Mouse (Mus musculus): ENCODE results near the gene Rnaseh2c. TPM values are rescaled to one million over a fixed set of nuclear protein-coding genes. Genes with fewer than 3 reads are reported as not detected.

Rnaseh2c gene
- polyA plus RNA-seq, 1 experiment from 2014 or later = 131 TPM

DNA sequence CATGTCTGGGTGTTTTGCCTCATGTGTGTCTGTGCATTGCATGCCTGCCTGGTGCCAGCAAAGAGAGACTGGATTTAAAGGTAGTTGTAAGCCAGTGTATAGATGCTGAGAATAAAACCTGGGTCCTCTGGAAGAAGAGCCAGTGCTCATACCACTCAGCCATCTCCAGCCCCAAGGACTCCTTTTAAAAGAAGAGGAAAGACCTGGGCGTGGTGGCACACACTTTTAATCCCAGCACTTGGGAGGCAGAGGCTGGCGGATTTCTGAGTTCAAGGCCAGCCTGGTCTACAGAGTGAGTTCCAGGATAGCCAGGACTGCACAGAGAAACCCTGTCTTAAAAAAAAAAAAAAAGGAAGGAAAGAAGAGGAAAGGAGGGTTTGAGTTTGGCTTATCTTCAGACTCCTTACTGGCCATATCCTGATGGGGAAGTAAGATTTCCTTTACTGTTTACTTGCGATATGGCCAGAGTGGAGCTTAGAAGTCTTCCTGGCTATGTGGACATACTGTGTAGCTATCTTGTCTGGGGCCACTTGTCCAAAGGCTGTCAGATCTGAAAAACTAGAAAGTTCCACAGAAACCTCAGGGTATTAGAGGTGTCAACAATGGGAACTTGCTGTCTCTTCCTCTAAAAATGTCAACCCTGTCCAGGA is 11.2 kb downstream of the Rnaseh2c start:
- WGBS = 75% methylated on average over 3 of the region's 3 CpGs
- Histone ChIP-seq H3K27me3 (replicated peaks; ENCODE audit: control insufficient read depth, insufficient read depth, low read length) (no peaks in the 10 kb centered on the region), H3K9ac (ENCODE audit: low read depth, low read length) (no peak overlapping the region), H3K4me1 (ENCODE audit: control insufficient read depth, insufficient read depth, low read length) (peaks cover 16% of the 10 kb centered on the region), H3K36me3 (ENCODE audit: control insufficient read depth, insufficient read depth, low read length) (peaks cover 6% of the 10 kb centered on the region), H3K4me2 (ENCODE audit: low read depth, low read length) (no peak overlapping the region), H3K9me3 (ENCODE audit: control insufficient read depth, low read length) (no peaks in the 10 kb centered on the region), H3K27ac (ENCODE audit: low read length) (no peak overlapping the region), H3K4me3 (ENCODE audit: low read length) (no peak overlapping the region)
- ATAC-seq = no peak

DNA sequence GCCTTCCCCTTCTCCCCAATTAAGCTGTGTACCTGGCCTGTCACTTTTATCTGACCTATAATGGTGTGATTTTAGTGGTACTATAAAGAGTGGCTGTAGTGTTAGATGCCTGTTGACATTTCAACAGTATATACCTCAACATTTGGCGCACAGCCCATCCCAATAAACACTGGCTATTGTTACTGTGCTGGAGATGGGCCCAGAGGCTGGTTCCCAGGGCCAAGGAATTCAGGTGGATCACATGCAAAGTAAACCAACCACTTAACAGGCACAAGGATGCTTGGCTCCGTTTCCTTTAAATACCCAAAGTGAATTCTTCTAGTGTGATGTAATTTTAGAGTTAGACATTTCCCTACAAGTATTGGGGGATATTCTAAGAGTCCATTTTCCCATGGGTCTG is 13.3 kb downstream of the Rnaseh2c start:
- no peaks in the 10 kb centered on the region for H3K36me3 ChIP-seq (ENCODE audit: control insufficient read depth, insufficient read depth, low read length)
- H3K27me3 ChIP-seq (replicated peaks; ENCODE audit: control insufficient read depth, insufficient read depth, low read length) = no peaks in the 10 kb centered on the region
- WGBS = 50% methylated on average over 2 of the region's 2 CpGs
- H3K9me3 ChIP-seq (ENCODE audit: control insufficient read depth, low read length) = no peaks in the 10 kb centered on the region
- H3K9ac ChIP-seq (ENCODE audit: low read depth, low read length) = no peak overlapping the region
- peaks cover 5% of the 10 kb centered on the region; the same call in 1 of the 2 replicates for H3K4me1 ChIP-seq (ENCODE audit: control insufficient read depth, insufficient read depth, low read length)
- H3K27ac ChIP-seq (ENCODE audit: low read length) = no peak overlapping the region
- H3K4me3 ChIP-seq (ENCODE audit: low read length) = no peak overlapping the region
- ATAC-seq = no peak
- no peak overlapping the region for H3K4me2 ChIP-seq (ENCODE audit: low read depth, low read length)

DNA sequence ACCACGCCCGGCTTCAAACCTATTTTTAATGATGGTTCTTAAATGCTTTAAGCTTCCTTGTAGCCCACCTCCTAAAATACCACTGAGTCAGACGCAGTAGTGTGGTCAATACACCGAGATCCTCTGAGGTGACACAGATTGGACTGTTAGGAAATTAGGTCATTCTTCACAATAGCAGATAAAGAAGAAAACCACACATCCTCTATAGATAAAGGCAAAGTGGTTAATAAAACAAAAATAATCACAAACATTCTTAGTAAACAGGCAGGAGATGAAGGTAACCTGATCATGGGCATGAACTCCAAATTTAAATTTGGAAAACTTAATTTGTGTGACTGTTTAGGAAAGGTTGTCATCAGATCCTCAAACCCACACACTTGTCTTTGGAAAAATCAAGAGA is 18.3 kb downstream of the Rnaseh2c start:
- no peak overlapping the region for H3K27ac ChIP-seq (ENCODE audit: low read length)
- no peak overlapping the region for H3K4me3 ChIP-seq (ENCODE audit: low read length)
- no peaks in the 10 kb centered on the region for H3K36me3 ChIP-seq (ENCODE audit: control insufficient read depth, insufficient read depth, low read length)
- H3K9me3 ChIP-seq (ENCODE audit: control insufficient read depth, low read length) = no peaks in the 10 kb centered on the region
- 82% methylated on average over 4 of the region's 4 CpGs for WGBS
- no peak overlapping the region for H3K9ac ChIP-seq (ENCODE audit: low read depth, low read length)
- ATAC-seq = no peak
- H3K4me1 ChIP-seq (ENCODE audit: control insufficient read depth, insufficient read depth, low read length) = no peaks in the 10 kb centered on the region
- H3K27me3 ChIP-seq (replicated peaks; ENCODE audit: control insufficient read depth, insufficient read depth, low read length) = no peaks in the 10 kb centered on the region
- H3K4me2 ChIP-seq (ENCODE audit: low read depth, low read length) = no peak overlapping the region

DNA sequence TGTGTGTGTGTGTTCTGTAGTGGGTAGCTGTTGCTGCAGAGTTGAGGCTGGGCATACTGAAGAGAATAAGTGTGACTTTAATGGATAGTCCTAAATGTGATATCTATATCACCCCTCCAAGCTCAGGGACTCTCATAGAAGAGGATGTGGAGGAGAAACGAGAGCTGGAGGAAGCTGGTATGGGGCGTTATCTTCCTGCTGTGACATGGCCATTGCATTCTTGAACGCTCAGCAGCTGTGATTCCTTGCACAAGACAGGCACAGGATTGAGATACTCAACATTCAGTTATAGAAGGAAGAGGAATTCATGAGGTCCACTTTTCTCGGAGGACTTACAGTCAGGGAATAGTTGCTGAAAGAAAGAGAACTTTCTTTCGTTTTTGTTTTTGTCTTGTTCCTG is 20.2 kb downstream of the Rnaseh2c start:
- Histone ChIP-seq H3K9me3 (ENCODE audit: control insufficient read depth, low read length) (no peaks in the 10 kb centered on the region), H3K4me3 (ENCODE audit: low read length) (no peak overlapping the region), H3K36me3 (ENCODE audit: control insufficient read depth, insufficient read depth, low read length) (no peaks in the 10 kb centered on the region), H3K27me3 (replicated peaks; ENCODE audit: control insufficient read depth, insufficient read depth, low read length) (no peaks in the 10 kb centered on the region), H3K4me2 (ENCODE audit: low read depth, low read length) (no peak overlapping the region), H3K4me1 (ENCODE audit: control insufficient read depth, insufficient read depth, low read length) (no peaks in the 10 kb centered on the region), H3K9ac (ENCODE audit: low read depth, low read length) (no peak overlapping the region), H3K27ac (ENCODE audit: low read length) (no peak overlapping the region)
- WGBS = 73% methylated on average over 5 of the region's 5 CpGs
- no peak for ATAC-seq

DNA sequence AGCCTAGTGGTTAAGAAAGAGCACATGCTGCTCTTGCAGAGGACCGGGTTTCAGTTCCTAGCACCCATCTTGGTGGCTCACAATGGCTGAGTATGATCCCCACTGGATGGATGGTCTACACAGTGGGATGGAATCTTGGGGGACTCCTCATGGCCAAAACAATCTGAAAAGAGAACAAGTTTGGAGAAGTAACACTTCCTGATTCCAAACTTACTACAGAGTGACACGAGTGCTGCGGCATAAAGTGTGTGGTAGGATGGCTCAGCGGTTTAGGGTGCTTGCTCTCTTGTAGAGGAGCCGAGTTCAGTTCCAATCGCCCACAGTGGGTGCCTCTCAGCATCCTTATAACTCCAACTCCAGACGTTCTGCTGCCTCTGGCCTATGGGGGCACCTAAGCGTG is 23.6 kb downstream of the Rnaseh2c start:
- Histone ChIP-seq H3K4me1 (ENCODE audit: control insufficient read depth, insufficient read depth, low read length) (no peaks in the 10 kb centered on the region), H3K4me2 (ENCODE audit: low read depth, low read length) (no peak overlapping the region), H3K9me3 (ENCODE audit: control insufficient read depth, low read length) (no peaks in the 10 kb centered on the region), H3K27me3 (replicated peaks; ENCODE audit: control insufficient read depth, insufficient read depth, low read length) (no peaks in the 10 kb centered on the region), H3K4me3 (ENCODE audit: low read length) (no peak overlapping the region), H3K27ac (ENCODE audit: low read length) (no peak overlapping the region), H3K36me3 (ENCODE audit: control insufficient read depth, insufficient read depth, low read length) (no peaks in the 10 kb centered on the region), H3K9ac (ENCODE audit: low read depth, low read length) (no peak overlapping the region)
- ATAC-seq = no peak
- WGBS = 85% methylated on average over 8 of the region's 8 CpGs

DNA sequence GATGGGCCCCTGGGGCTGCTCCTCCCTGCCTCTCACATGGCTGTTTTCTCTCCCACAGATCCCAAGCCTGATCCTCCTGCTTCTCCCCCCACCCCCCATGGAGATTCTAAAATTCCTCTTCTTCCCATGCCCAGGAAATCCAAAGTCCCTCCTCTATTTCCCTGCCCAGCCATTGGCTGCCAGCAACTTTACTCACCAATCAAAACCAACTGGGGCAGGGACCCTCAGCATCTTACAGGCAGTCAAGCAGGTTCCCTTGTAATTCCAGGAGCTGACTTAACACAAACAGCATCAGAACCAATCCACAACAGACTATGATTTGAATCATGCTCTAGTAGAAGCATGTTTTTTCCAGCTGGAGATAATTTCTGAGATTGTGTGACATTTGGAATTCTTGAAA is 28.2 kb downstream of the Rnaseh2c start:
- Histone ChIP-seq H3K27me3 (replicated peaks; ENCODE audit: control insufficient read depth, insufficient read depth, low read length) (no peaks in the 10 kb centered on the region), H3K27ac (ENCODE audit: low read length) (no peak overlapping the region), H3K36me3 (ENCODE audit: control insufficient read depth, insufficient read depth, low read length) (no peaks in the 10 kb centered on the region), H3K4me1 (ENCODE audit: control insufficient read depth, insufficient read depth, low read length) (no peaks in the 10 kb centered on the region), H3K9ac (ENCODE audit: low read depth, low read length) (no peak overlapping the region), H3K9me3 (ENCODE audit: control insufficient read depth, low read length) (no peaks in the 10 kb centered on the region), H3K4me2 (ENCODE audit: low read depth, low read length) (no peak overlapping the region), H3K4me3 (ENCODE audit: low read length) (no peak overlapping the region)
- ATAC-seq = no peak

DNA sequence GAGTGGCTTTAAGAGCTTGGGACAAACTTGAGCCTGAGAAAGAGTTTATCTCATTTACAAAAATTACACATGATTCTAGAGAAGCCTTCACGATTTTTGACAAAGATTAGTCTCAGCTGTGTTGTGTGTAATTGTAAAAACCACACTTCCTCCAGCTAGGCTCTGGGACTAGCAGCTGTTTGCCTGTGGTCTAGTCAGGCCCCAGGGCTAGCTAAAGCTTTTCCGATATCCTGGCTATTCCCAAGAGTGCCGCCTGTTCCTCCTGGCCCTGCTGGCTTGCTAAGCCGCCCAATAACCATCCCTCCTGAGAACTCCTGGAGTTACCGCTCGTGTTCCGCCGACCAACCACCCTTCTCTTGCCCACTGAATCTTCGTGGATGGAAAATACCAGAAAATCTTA is 30.4 kb downstream of the Rnaseh2c start:
- Histone ChIP-seq H3K4me3 (ENCODE audit: low read length) (no peak overlapping the region), H3K9ac (ENCODE audit: low read depth, low read length) (no peak overlapping the region), H3K9me3 (ENCODE audit: control insufficient read depth, low read length) (no peaks in the 10 kb centered on the region), H3K4me2 (ENCODE audit: low read depth, low read length) (no peak overlapping the region), H3K27me3 (replicated peaks; ENCODE audit: control insufficient read depth, insufficient read depth, low read length) (no peaks in the 10 kb centered on the region), H3K27ac (ENCODE audit: low read length) (no peak overlapping the region), H3K36me3 (ENCODE audit: control insufficient read depth, insufficient read depth, low read length) (no peaks in the 10 kb centered on the region), H3K4me1 (ENCODE audit: control insufficient read depth, insufficient read depth, low read length) (peaks cover 6% of the 10 kb centered on the region)
- 79% methylated on average over 9 of the region's 9 CpGs for WGBS
- no peak for ATAC-seq

DNA sequence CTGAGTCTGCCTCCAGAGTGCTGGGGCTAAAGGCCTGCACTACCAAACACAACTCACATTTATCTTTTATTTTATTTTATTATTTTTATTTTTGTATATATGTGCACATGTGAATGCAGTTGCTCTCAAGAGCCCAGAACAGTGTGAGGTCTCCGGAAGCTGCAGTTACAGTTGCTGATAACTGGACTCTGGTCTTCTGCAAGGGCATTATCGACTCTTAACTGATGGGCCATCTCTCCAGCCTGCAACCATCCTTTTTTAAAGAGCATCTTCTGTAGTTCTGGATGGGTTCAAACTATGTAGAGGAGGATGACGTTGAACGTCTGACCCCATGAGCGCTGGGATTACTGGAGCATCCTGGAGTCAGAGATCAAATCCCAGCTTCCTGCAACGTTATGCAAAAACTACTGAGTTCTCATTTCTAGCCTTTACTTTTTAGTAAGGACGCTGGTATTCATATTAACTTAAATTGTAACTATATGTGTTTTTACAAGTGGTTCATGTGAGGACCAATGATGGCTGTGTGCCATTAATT is 34.4 kb downstream of the Rnaseh2c start:
- no peak for ATAC-seq
- Histone ChIP-seq H3K9me3 (ENCODE audit: control insufficient read depth, low read length) (no peaks in the 10 kb centered on the region), H3K4me1 (ENCODE audit: control insufficient read depth, insufficient read depth, low read length) (peaks cover 21% of the 10 kb centered on the region), H3K27me3 (replicated peaks; ENCODE audit: control insufficient read depth, insufficient read depth, low read length) (no peaks in the 10 kb centered on the region), H3K27ac (ENCODE audit: low read length) (no peak overlapping the region), H3K4me2 (ENCODE audit: low read depth, low read length) (no peak overlapping the region), H3K4me3 (ENCODE audit: low read length) (no peak overlapping the region; the same call in 1 of the 2 replicates), H3K36me3 (ENCODE audit: control insufficient read depth, insufficient read depth, low read length) (peaks cover 5% of the 10 kb centered on the region), H3K9ac (ENCODE audit: low read depth, low read length) (no peak overlapping the region)
- WGBS = 75% methylated on average over 7 of the region's 7 CpGs

DNA sequence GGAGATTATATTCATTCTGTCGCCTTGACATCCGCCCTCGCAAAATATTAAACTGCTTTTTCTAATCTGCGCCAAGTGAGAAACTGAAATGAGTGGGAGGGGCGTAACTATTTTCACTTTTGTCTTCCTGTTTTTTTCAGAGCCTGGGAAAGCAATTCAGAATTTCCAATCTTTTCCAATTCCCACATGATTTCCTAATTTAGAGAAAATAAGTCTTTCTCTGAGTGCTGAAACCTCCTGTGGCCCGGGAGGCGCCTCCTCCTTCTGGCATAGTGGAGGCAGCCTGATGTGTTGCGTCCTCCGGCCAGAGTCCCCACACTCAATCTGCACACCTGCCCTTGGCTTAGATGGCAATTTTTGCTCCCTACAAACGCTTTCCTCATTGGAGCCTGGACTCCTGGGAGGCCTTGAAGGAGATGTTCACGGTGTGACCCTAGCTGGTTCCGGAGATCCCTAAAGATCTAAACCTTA is 34.9 kb downstream of the Rnaseh2c start:
- Histone ChIP-seq H3K4me3 (ENCODE audit: low read length) (peak overlapping the region; percentile 70), H3K27ac (ENCODE audit: low read length) (peak overlapping the region; percentile 92), H3K4me1 (ENCODE audit: control insufficient read depth, insufficient read depth, low read length) (peaks cover 21% of the 10 kb centered on the region), H3K9ac (ENCODE audit: low read depth, low read length) (peak overlapping the region; percentile 94), H3K9me3 (ENCODE audit: control insufficient read depth, low read length) (no peaks in the 10 kb centered on the region), H3K36me3 (ENCODE audit: control insufficient read depth, insufficient read depth, low read length) (peaks cover 9% of the 10 kb centered on the region), H3K27me3 (replicated peaks; ENCODE audit: control insufficient read depth, insufficient read depth, low read length) (no peaks in the 10 kb centered on the region), H3K4me2 (ENCODE audit: low read depth, low read length) (peak overlapping the region; percentile 93)
- 31% methylated on average over 12 of the region's 12 CpGs for WGBS
- ATAC-seq = peak; percentile 22
